8 mouse cellular contexts compared by ENCODE assay signal in the genomic region with DNA sequence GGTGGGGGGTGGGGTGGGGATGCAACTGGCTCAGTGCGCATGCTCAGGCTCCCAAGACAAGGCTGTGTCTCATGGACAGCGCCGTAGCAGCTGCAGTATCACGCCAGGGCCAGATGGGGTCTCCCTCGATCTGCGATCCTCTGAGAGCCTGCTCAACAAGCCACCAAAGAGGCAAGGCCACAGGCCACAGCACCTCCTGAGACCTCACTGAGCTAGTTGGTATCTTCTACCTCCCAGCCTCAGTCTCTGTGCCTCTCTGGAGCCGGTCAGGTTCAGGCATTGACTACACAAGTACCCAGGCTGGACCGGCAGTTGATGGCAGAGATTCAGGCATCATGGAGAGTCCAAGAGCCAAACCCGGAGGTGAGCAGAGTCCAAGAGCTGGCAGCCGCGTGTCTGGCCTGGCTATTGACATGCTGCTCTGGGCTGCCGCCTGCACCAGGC. TPM values are rescaled to one million over a fixed set of nuclear protein-coding genes. Genes with fewer than 3 reads are reported as not detected.
DNase-seq lines count a peak whose midpoint lies in the region; ATAC-seq and TF ChIP-seq lines count a peak whose summit lies in the region.

No protein-coding gene starts in this region.

- H3K9me3 ChIP-seq in embryonic facial prominence, embryonic 15.5 days (replicated peaks): no peaks in the 10 kb centered on the region
- no peaks in the 10 kb centered on the region for H3K9me3 ChIP-seq in heart, embryonic 10.5 days
- H3K9me3 ChIP-seq in limb, embryonic 12.5 days: no peaks in the 10 kb centered on the region
- no peaks in the 10 kb centered on the region for H3K9me3 ChIP-seq in stomach, embryonic 16.5 days (replicated peaks; ENCODE audit: control insufficient read depth, low read length)

- H3K9ac ChIP-seq in embryonic facial prominence, embryonic 15.5 days: no peak overlapping the region
- H3K9ac ChIP-seq in limb, embryonic 12.5 days (replicated peaks): no peak overlapping the region
- H3K9ac ChIP-seq in stomach, embryonic 16.5 days (ENCODE audit: low read length): no peak overlapping the region

- no peaks in the 10 kb centered on the region for H3K79me2 ChIP-seq in myocyte (ENCODE audit: control insufficient read depth, insufficient read depth)

- TF ChIP-seq POLR2A in bone marrow macrophage, adult 2 months (IDR thresholded peaks at IDR 0.05; ENCODE audit: borderline replicate concordance, low read depth, low read length): no peak
- TF ChIP-seq POLR2A in myocyte (IDR thresholded peaks at IDR 0.05; ENCODE audit: insufficient read length, low read depth): no peak

- DNase-seq in 416B (ENCODE audit: low read depth): peak; percentile 78
- DNase-seq in heart, embryonic 10.5 days (ENCODE audit: low spot score): peak; percentile 91
- peak; percentile 93 for DNase-seq in kidney, adult 9 months

- WGBS in embryonic facial prominence, embryonic 15.5 days: 28% methylated on average over 12 of the region's 12 CpGs
- 29% methylated on average over 12 of the region's 12 CpGs for WGBS in heart, embryonic 10.5 days
- WGBS in limb, embryonic 12.5 days: 29% methylated on average over 12 of the region's 12 CpGs
- WGBS in stomach, embryonic 16.5 days: 28% methylated on average over 12 of the region's 12 CpGs

- no peaks in the 10 kb centered on the region for H3K36me3 ChIP-seq in embryonic facial prominence, embryonic 15.5 days
- H3K36me3 ChIP-seq in heart, embryonic 10.5 days: no peaks in the 10 kb centered on the region
- H3K36me3 ChIP-seq in limb, embryonic 12.5 days: no peaks in the 10 kb centered on the region
- H3K36me3 ChIP-seq in myocyte (ENCODE audit: control insufficient read depth, insufficient read depth): no peaks in the 10 kb centered on the region
- no peaks in the 10 kb centered on the region for H3K36me3 ChIP-seq in stomach, embryonic 16.5 days (ENCODE audit: control insufficient read depth, insufficient read depth, low read length)

- no peak for ATAC-seq in embryonic facial prominence, embryonic 15.5 days (ENCODE audit: insufficient number of reproducible peaks, low FRiP score, low TSS enrichment, low read depth)
- ATAC-seq in limb, embryonic 12.5 days (ENCODE audit: insufficient number of reproducible peaks, insufficient read depth, low FRiP score, low TSS enrichment, low read depth): peak; percentile 44; the same call in 1 of the 2 replicates
- ATAC-seq in stomach, embryonic 16.5 days (ENCODE audit: insufficient read depth, low FRiP score): peak; percentile 72; the same call in 1 of the 2 replicates

- no peak overlapping the region for H3ac ChIP-seq in myocyte (ENCODE audit: control insufficient read depth, insufficient read length)

- H3K4me3 ChIP-seq in bone marrow macrophage, adult 2 months (ENCODE audit: insufficient read depth, low read length): no peak overlapping the region
- no peak overlapping the region for H3K4me3 ChIP-seq in embryonic facial prominence, embryonic 15.5 days (replicated peaks)
- H3K4me3 ChIP-seq in heart, embryonic 10.5 days: 0 out of 2 replicates have a peak overlapping the region, but pooled peaks have one; percentile 10
- no peak overlapping the region for H3K4me3 ChIP-seq in limb, embryonic 12.5 days (replicated peaks)
- no peak overlapping the region for H3K4me3 ChIP-seq in myocyte
- H3K4me3 ChIP-seq in stomach, embryonic 16.5 days (replicated peaks; ENCODE audit: low read length): no peak overlapping the region

- H3K4me1 ChIP-seq in bone marrow macrophage, adult 2 months (ENCODE audit: control insufficient read depth, insufficient read depth, low read length): no peaks in the 10 kb centered on the region
- peaks cover 8% of the 10 kb centered on the region; the same call in 1 of the 2 replicates for H3K4me1 ChIP-seq in embryonic facial prominence, embryonic 15.5 days
- peaks cover 16% of the 10 kb centered on the region for H3K4me1 ChIP-seq in heart, embryonic 10.5 days
- peaks cover 12% of the 10 kb centered on the region for H3K4me1 ChIP-seq in limb, embryonic 12.5 days (replicated peaks)
- H3K4me1 ChIP-seq in stomach, embryonic 16.5 days (ENCODE audit: control insufficient read depth, insufficient read depth, low read length): no peaks in the 10 kb centered on the region

- H3K4me2 ChIP-seq in embryonic facial prominence, embryonic 15.5 days (replicated peaks): peak overlapping the region; percentile 33; the same call in 1 of the 2 replicates
- peak overlapping the region; percentile 43 for H3K4me2 ChIP-seq in limb, embryonic 12.5 days
- H3K4me2 ChIP-seq in myocyte (ENCODE audit: low read depth): peak overlapping the region; percentile 26
- no peak overlapping the region for H3K4me2 ChIP-seq in stomach, embryonic 16.5 days (ENCODE audit: low read depth, low read length)

- H3K27ac ChIP-seq in bone marrow macrophage, adult 2 months (ENCODE audit: insufficient read depth, low read depth, low read length): no peak overlapping the region
- no peak overlapping the region for H3K27ac ChIP-seq in embryonic facial prominence, embryonic 15.5 days (replicated peaks)
- no peak overlapping the region for H3K27ac ChIP-seq in heart, embryonic 10.5 days
- no peak overlapping the region for H3K27ac ChIP-seq in limb, embryonic 12.5 days
- H3K27ac ChIP-seq in stomach, embryonic 16.5 days (ENCODE audit: low read length): no peak overlapping the region

- TF ChIP-seq CTCF in bone marrow macrophage, adult 2 months (IDR thresholded peaks at IDR 0.05; ENCODE audit: low read depth, low read length): peak; percentile 50

- peaks cover 18% of the 10 kb centered on the region; the same call in 1 of the 2 replicates for H3K27me3 ChIP-seq in embryonic facial prominence, embryonic 15.5 days
- H3K27me3 ChIP-seq in heart, embryonic 10.5 days (ENCODE audit: insufficient read depth, poor library complexity, severe bottlenecking): peaks cover 66% of the 10 kb centered on the region
- H3K27me3 ChIP-seq in limb, embryonic 12.5 days: peaks cover 65% of the 10 kb centered on the region
- H3K27me3 ChIP-seq in myocyte (ENCODE audit: control insufficient read depth, insufficient read depth, insufficient read length): peaks cover 73% of the 10 kb centered on the region
- H3K27me3 ChIP-seq in stomach, embryonic 16.5 days (ENCODE audit: control insufficient read depth, insufficient read depth, low read length): no peaks in the 10 kb centered on the region

TF ChIP-seq in myocyte, 11 proteins besides CTCF, POLR2A, EP300 and RAD21:
- TF ChIP-seq REST (IDR thresholded peaks at IDR 0.05; ENCODE audit: insufficient read depth, insufficient read length) (peak; percentile 40), MYOG (IDR thresholded peaks at IDR 0.05; ENCODE audit: control insufficient read depth in 1 of 3, insufficient read depth in 1 of 3, insufficient read length in 2 of 3, low read depth in 2 of 3) (peak in 2 of 3 experiments; percentile 38), TCF3 (IDR thresholded peaks at IDR 0.05; ENCODE audit: insufficient read length, low read depth) (no peak), MYOD1 (IDR thresholded peaks at IDR 0.05; ENCODE audit: control insufficient read depth in 1 of 3, insufficient read length in 2 of 3, low read depth in 2 of 3) (peak in 1 of 3 experiments; percentile 20)
TF ChIP-seq in myocyte: peak in this region for 3.

RNA-seq across cellular contexts. Expression of a gene that starts 11.4 kb away (rescaled TPM):
- polyA plus RNA-seq in bone marrow macrophage, adult 2 months (2012; ENCODE audit: insufficient read depth, insufficient read length, missing spikeins): not detected in 2 replicates
- 1.8 and 2.6 TPM in 2 replicates for polyA plus RNA-seq in embryonic facial prominence, embryonic 15.5 days (2015; fragmentation: Nextera tagmentation; extraction: Ambion mirVana)
- polyA plus RNA-seq in heart, embryonic 10.5 days (2016; fragmentation: Nextera tagmentation; extraction: Ambion mirVana): 0.74 and 1.4 TPM in 2 replicates
- 0.86 and 1.2 TPM in 2 replicates for polyA plus RNA-seq in limb, embryonic 12.5 days (2016; fragmentation: Nextera tagmentation; extraction: Ambion mirVana)
- not detected for polyA plus RNA-seq in myocyte (2012; fragmentation: generic; extraction: Trizol)
- 2.0 and 2.7 TPM in 2 replicates for polyA plus RNA-seq in stomach, embryonic 16.5 days (2015; fragmentation: Nextera tagmentation; extraction: Ambion mirVana)
